Mouse (Mus musculus): ENCODE data around the gene Gm17324. TPM values are rescaled to one million over a fixed set of nuclear protein-coding genes. Genes with fewer than 3 reads are reported as not detected.

The Gm17324 gene
- total and polyA plus RNA-seq, 2 experiments from 2014 or later: 0.63 TPM; not detected in 1

GRCm38 (mm10) chr9:78432471-78432870 lies 16.1 kb downstream of the Gm17324 start:
- Histone ChIP-seq H3K4me3 (ENCODE audit: low read depth, low read length) (no peak overlapping the region), H3K9ac (replicated peaks; ENCODE audit: low read depth, low read length) (no peak overlapping the region), H3K4me2 (ENCODE audit: low read depth, low read length) (no peak overlapping the region), H3K27me3 (ENCODE audit: control insufficient read depth, insufficient read depth, low read length) (no peaks in the 10 kb centered on the region), H3K9me3 (replicated peaks; ENCODE audit: control insufficient read depth, low read length) (no peaks in the 10 kb centered on the region), H3K4me1 (ENCODE audit: control insufficient read depth, insufficient read depth) (no peaks in the 10 kb centered on the region), H3K36me3 (replicated peaks; ENCODE audit: control insufficient read depth, insufficient read depth, low read length) (no peaks in the 10 kb centered on the region), H3K27ac (ENCODE audit: low read depth) (no peak overlapping the region)
- no peak for TF ChIP-seq CTCF (IDR thresholded peaks at IDR 0.05; ENCODE audit: low read depth)
- TF ChIP-seq EP300 (IDR thresholded peaks at IDR 0.05; ENCODE audit: low read depth): no peak
- DNase-seq (ENCODE audit: low spot score): no peak
- no peak for ATAC-seq (ENCODE audit: insufficient read depth, low read depth)
- WGBS: 88% methylated on average over 5 of the region's 5 CpGs

- no peak for DNase-seq (ENCODE audit: low spot score)
- Histone ChIP-seq H3K36me3 (replicated peaks; ENCODE audit: control insufficient read depth, insufficient read depth, low read length) (no peaks in the 10 kb centered on the region), H3K27me3 (ENCODE audit: control insufficient read depth, insufficient read depth, low read length) (no peaks in the 10 kb centered on the region), H3K9ac (replicated peaks; ENCODE audit: low read depth, low read length) (no peak overlapping the region), H3K4me2 (ENCODE audit: low read depth, low read length) (no peak overlapping the region), H3K27ac (ENCODE audit: low read depth) (no peak overlapping the region), H3K4me1 (ENCODE audit: control insufficient read depth, insufficient read depth) (no peaks in the 10 kb centered on the region), H3K9me3 (replicated peaks; ENCODE audit: control insufficient read depth, low read length) (no peaks in the 10 kb centered on the region), H3K4me3 (ENCODE audit: low read depth, low read length) (no peak overlapping the region)
- TF ChIP-seq EP300 (IDR thresholded peaks at IDR 0.05; ENCODE audit: low read depth): no peak
- no peak for TF ChIP-seq CTCF (IDR thresholded peaks at IDR 0.05; ENCODE audit: low read depth)
- no peak for ATAC-seq (ENCODE audit: insufficient read depth, low read depth)
- 68% methylated on average over 6 of the region's 6 CpGs for WGBS
Observed at GRCm38 (mm10) chr9:78430486-78430885, 18.1 kb downstream of the Gm17324 start.

GRCm38 (mm10) chr9:78429551-78429950 lies 19.0 kb downstream of the Gm17324 start:
- 66% methylated on average over 2 of the region's 2 CpGs for WGBS
- no peak for ATAC-seq (ENCODE audit: insufficient read depth, low read depth)
- Histone ChIP-seq H3K9ac (replicated peaks; ENCODE audit: low read depth, low read length) (no peak overlapping the region), H3K9me3 (replicated peaks; ENCODE audit: control insufficient read depth, low read length) (no peaks in the 10 kb centered on the region), H3K4me1 (ENCODE audit: control insufficient read depth, insufficient read depth) (no peaks in the 10 kb centered on the region), H3K27me3 (ENCODE audit: control insufficient read depth, insufficient read depth, low read length) (no peaks in the 10 kb centered on the region), H3K27ac (ENCODE audit: low read depth) (no peak overlapping the region), H3K4me3 (ENCODE audit: low read depth, low read length) (no peak overlapping the region), H3K4me2 (ENCODE audit: low read depth, low read length) (no peak overlapping the region), H3K36me3 (replicated peaks; ENCODE audit: control insufficient read depth, insufficient read depth, low read length) (no peaks in the 10 kb centered on the region)
- TF ChIP-seq EP300 (IDR thresholded peaks at IDR 0.05; ENCODE audit: low read depth) (no peak), CTCF (IDR thresholded peaks at IDR 0.05; ENCODE audit: low read depth) (no peak)
- DNase-seq (ENCODE audit: low spot score): no peak

GRCm38 (mm10) chr9:78428870-78429432 lies 19.6 kb downstream of the Gm17324 start:
- no peak for TF ChIP-seq CTCF (IDR thresholded peaks at IDR 0.05; ENCODE audit: low read depth)
- TF ChIP-seq EP300 (IDR thresholded peaks at IDR 0.05; ENCODE audit: low read depth): no peak
- ATAC-seq (ENCODE audit: insufficient read depth, low read depth): no peak

GRCm38 (mm10) chr9:78428185-78428584 lies 20.4 kb downstream of the Gm17324 start:
- DNase-seq (ENCODE audit: low spot score): no peak
- H3K36me3 ChIP-seq (replicated peaks; ENCODE audit: control insufficient read depth, insufficient read depth, low read length): no peaks in the 10 kb centered on the region
- H3K27me3 ChIP-seq (ENCODE audit: control insufficient read depth, insufficient read depth, low read length): no peaks in the 10 kb centered on the region
- no peaks in the 10 kb centered on the region for H3K4me1 ChIP-seq (ENCODE audit: control insufficient read depth, insufficient read depth)
- no peak overlapping the region for H3K4me2 ChIP-seq (ENCODE audit: low read depth, low read length)
- H3K9me3 ChIP-seq (replicated peaks; ENCODE audit: control insufficient read depth, low read length): no peaks in the 10 kb centered on the region
- no peak overlapping the region for H3K27ac ChIP-seq (ENCODE audit: low read depth)
- H3K9ac ChIP-seq (replicated peaks; ENCODE audit: low read depth, low read length): no peak overlapping the region
- 55% methylated on average over 6 of the region's 6 CpGs for WGBS
- ATAC-seq (ENCODE audit: insufficient read depth, low read depth): no peak
- H3K4me3 ChIP-seq (ENCODE audit: low read depth, low read length): no peak overlapping the region
- no peak for TF ChIP-seq CTCF (IDR thresholded peaks at IDR 0.05; ENCODE audit: low read depth)

More at GRCm38 (mm10) chr9:78428870-78429432, 19.6 kb downstream of the Gm17324 start:
- Histone ChIP-seq H3K9ac (replicated peaks; ENCODE audit: low read depth, low read length) (no peak overlapping the region), H3K27me3 (ENCODE audit: control insufficient read depth, insufficient read depth, low read length) (no peaks in the 10 kb centered on the region), H3K4me3 (ENCODE audit: low read depth, low read length) (no peak overlapping the region), H3K27ac (ENCODE audit: low read depth) (no peak overlapping the region), H3K4me1 (ENCODE audit: control insufficient read depth, insufficient read depth) (no peaks in the 10 kb centered on the region), H3K4me2 (ENCODE audit: low read depth, low read length) (no peak overlapping the region), H3K36me3 (replicated peaks; ENCODE audit: control insufficient read depth, insufficient read depth, low read length) (no peaks in the 10 kb centered on the region), H3K9me3 (replicated peaks; ENCODE audit: control insufficient read depth, low read length) (no peaks in the 10 kb centered on the region)
- DNase-seq (ENCODE audit: low spot score): no peak
- WGBS: 83% methylated on average over 4 of the region's 4 CpGs

GRCm38 (mm10) chr9:78427362-78427781 lies 21.2 kb downstream of the Gm17324 start:
- Histone ChIP-seq H3K9ac (replicated peaks; ENCODE audit: low read depth, low read length) (no peak overlapping the region), H3K36me3 (replicated peaks; ENCODE audit: control insufficient read depth, insufficient read depth, low read length) (no peaks in the 10 kb centered on the region), H3K4me1 (ENCODE audit: control insufficient read depth, insufficient read depth) (no peaks in the 10 kb centered on the region), H3K27ac (ENCODE audit: low read depth) (no peak overlapping the region), H3K4me2 (ENCODE audit: low read depth, low read length) (peak overlapping the region; percentile 65), H3K27me3 (ENCODE audit: control insufficient read depth, insufficient read depth, low read length) (no peaks in the 10 kb centered on the region), H3K9me3 (replicated peaks; ENCODE audit: control insufficient read depth, low read length) (no peaks in the 10 kb centered on the region), H3K4me3 (ENCODE audit: low read depth, low read length) (peak overlapping the region; percentile 32)
- WGBS: 20% methylated on average over 26 of the region's 27 CpGs
- ATAC-seq (ENCODE audit: insufficient read depth, low read depth) (peak; percentile 17; the same call in 1 of the 2 replicates), DNase-seq (ENCODE audit: low spot score) (no peak)
- TF ChIP-seq CTCF (IDR thresholded peaks at IDR 0.05; ENCODE audit: low read depth) (no peak), EP300 (IDR thresholded peaks at IDR 0.05; ENCODE audit: low read depth) (no peak)

Data from heart, postnatal 0 days (tissue).